ENCODE assay signal across 8 mouse cellular contexts in genomic region chr19:53599757-53600539, GRCm38 (mm10). TPM values are rescaled to one million over a fixed set of nuclear protein-coding genes. Genes with fewer than 3 reads are reported as not detected.
DNase-seq lines count a peak whose midpoint lies in the region; ATAC-seq and TF ChIP-seq lines count a peak whose summit lies in the region.

TSS of gene Smc3 (plus strand) at chr19:53600398.

- no peaks in the 10 kb centered on the region for H3K9me3 ChIP-seq in MEL (replicated peaks; ENCODE audit: insufficient read depth, low read length)
- H3K9me3 ChIP-seq in forebrain, postnatal 0 days (ENCODE audit: low read length) = no peaks in the 10 kb centered on the region
- H3K9me3 ChIP-seq in lung, embryonic 15.5 days = no peaks in the 10 kb centered on the region

- peak; percentile 89 to 99 (median 96) for TF ChIP-seq CTCF in MEL (IDR thresholded peaks at IDR 0.05 in 2 of 3, conservative IDR thresholded peaks at IDR 0.05 in 1 of 3; ENCODE audit: control insufficient read depth in 1 of 3, insufficient read depth in 1 of 3, low read depth in 2 of 3, low read length in 3 of 3, poor library complexity in 1 of 3, severe bottlenecking in 1 of 3)
- TF ChIP-seq CTCF in cerebellum, adult 2 months (IDR thresholded peaks at IDR 0.05; ENCODE audit: borderline replicate concordance, insufficient read depth, low read depth, low read length) = peak; percentile 80
- TF ChIP-seq CTCF in forebrain, postnatal 0 days (IDR thresholded peaks at IDR 0.05; ENCODE audit: low read depth) = peak; percentile 76

- no peak for TF ChIP-seq EP300 in MEL (IDR thresholded peaks at IDR 0.05; ENCODE audit: low read depth in 1 of 2, low read length in 2 of 2)

- peak within 1 kb of the TSS; percentile 62 to 86 for H3K4me3 ChIP-seq in MEL (ENCODE audit: control insufficient read depth in 1 of 2, insufficient read depth in 1 of 2, low read depth in 2 of 2, low read length in 2 of 2)
- peak within 1 kb of the TSS; percentile 83 for H3K4me3 ChIP-seq in cerebellum, adult 2 months (replicated peaks; ENCODE audit: insufficient read depth, low read depth, low read length)
- peak within 1 kb of the TSS; percentile 84 for H3K4me3 ChIP-seq in forebrain, postnatal 0 days (ENCODE audit: low read depth, low read length)
- peak within 1 kb of the TSS; percentile 76 for H3K4me3 ChIP-seq in lung, embryonic 15.5 days

- peak within 1 kb of the TSS; percentile 87 for H3K27ac ChIP-seq in MEL (ENCODE audit: control insufficient read depth, low read depth, low read length)
- peak within 1 kb of the TSS; percentile 95 for H3K27ac ChIP-seq in cerebellum, adult 2 months (ENCODE audit: insufficient read depth, low read length)
- H3K27ac ChIP-seq in forebrain, postnatal 0 days (ENCODE audit: low read depth, low read length) = peak within 1 kb of the TSS; percentile 97
- H3K27ac ChIP-seq in lung, embryonic 15.5 days = peak within 1 kb of the TSS; percentile 93

- peaks cover 37% of the 10 kb centered on the region for H3K79me2 ChIP-seq in MEL (ENCODE audit: control insufficient read depth, insufficient read depth, low read length, poor library complexity)

- H3K36me3 ChIP-seq in MEL (ENCODE audit: control insufficient read depth in 1 of 2, insufficient read depth in 2 of 2, low read length in 2 of 2) = peaks cover 10 to 34% of the 10 kb centered on the region in 2 experiments
- peaks cover 6% of the 10 kb centered on the region; the same call in 1 of the 2 replicates for H3K36me3 ChIP-seq in forebrain, postnatal 0 days (ENCODE audit: insufficient read depth)
- H3K36me3 ChIP-seq in lung, embryonic 15.5 days = peaks cover 6% of the 10 kb centered on the region

- peak; percentile 99 for DNase-seq in MEL (ENCODE audit: low read depth, low spot score)
- DNase-seq in cerebellum, adult 2 months = peak; percentile 99 to 100
- DNase-seq in forebrain, postnatal 0 days = peak; percentile 99
- peak; percentile 99 for DNase-seq in heart, postnatal 4 days
- peak; percentile 98 to 99 for DNase-seq in layer of hippocampus, adult 8-10 months (ENCODE audit: low spot score in 2 of 2)
- peak; percentile 97 for DNase-seq in ovary, adult 18-20 months (ENCODE audit: low spot score)
- DNase-seq in thymus, postnatal 0 days (ENCODE audit: low spot score) = peak; percentile 97

- peak; percentile 95 for ATAC-seq in forebrain, postnatal 0 days
- peak; percentile 97 for ATAC-seq in lung, embryonic 15.5 days (ENCODE audit: borderline replicate concordance, extremely low read depth, low FRiP score, low TSS enrichment)

- H3K27me3 ChIP-seq in MEL (ENCODE audit: control insufficient read depth in 1 of 2, insufficient read depth in 2 of 2, low read length in 2 of 2) = no peaks in the 10 kb centered on the region
- no peaks in the 10 kb centered on the region for H3K27me3 ChIP-seq in cerebellum, adult 2 months (ENCODE audit: control insufficient read depth, insufficient read depth, low read length)
- no peaks in the 10 kb centered on the region for H3K27me3 ChIP-seq in forebrain, postnatal 0 days (ENCODE audit: insufficient read depth, low read length)
- H3K27me3 ChIP-seq in lung, embryonic 15.5 days = no peaks in the 10 kb centered on the region

- H3K9ac ChIP-seq in MEL (ENCODE audit: control insufficient read depth, low read depth, low read length, poor library complexity, severe bottlenecking) = peak within 1 kb of the TSS; percentile 97
- peak within 1 kb of the TSS; percentile 89 for H3K9ac ChIP-seq in forebrain, postnatal 0 days
- H3K9ac ChIP-seq in lung, embryonic 15.5 days = peak within 1 kb of the TSS; percentile 91

- under 1% methylated on average over 70 of the region's 70 CpGs for WGBS in cerebellum, adult 2 months
- WGBS in forebrain, postnatal 0 days = under 1% methylated on average over 66 of the region's 70 CpGs
- WGBS in lung, embryonic 15.5 days = under 1% methylated on average over 70 of the region's 70 CpGs

- TF ChIP-seq POLR2A in MEL (IDR thresholded peaks at IDR 0.05; ENCODE audit: control insufficient read depth in 1 of 2, insufficient read depth in 1 of 2, low read depth in 1 of 2, low read length in 2 of 2, poor library complexity in 1 of 2) = peak; percentile 97 to 100
- TF ChIP-seq POLR2A in cerebellum, adult 2 months (IDR thresholded peaks at IDR 0.05; ENCODE audit: borderline replicate concordance, insufficient read depth, low read length) = peak; percentile 99

- peak within 1 kb of the TSS; percentile 88 for H3K4me2 ChIP-seq in forebrain, postnatal 0 days (ENCODE audit: low read depth)
- peak within 1 kb of the TSS; percentile 77 for H3K4me2 ChIP-seq in lung, embryonic 15.5 days

- H3K4me1 ChIP-seq in MEL (ENCODE audit: control insufficient read depth in 1 of 2, insufficient read depth in 2 of 2, low read length in 2 of 2) = peaks cover 20 to 29% of the 10 kb centered on the region in 2 experiments
- H3K4me1 ChIP-seq in cerebellum, adult 2 months (ENCODE audit: control insufficient read depth, insufficient read depth, low read length) = peaks cover 6% of the 10 kb centered on the region; the same call in 1 of the 2 replicates
- H3K4me1 ChIP-seq in forebrain, postnatal 0 days (ENCODE audit: insufficient read depth) = peaks cover 11% of the 10 kb centered on the region
- H3K4me1 ChIP-seq in lung, embryonic 15.5 days = peaks cover 19% of the 10 kb centered on the region

- TF ChIP-seq RAD21 in MEL (IDR thresholded peaks at IDR 0.05; ENCODE audit: low read depth, low read length) = peak; percentile 84

TF ChIP-seq in MEL, 35 proteins besides CTCF, POLR2A, EP300 and RAD21 (continues in another document):
- TF ChIP-seq CHD2 (IDR thresholded peaks at IDR 0.05; ENCODE audit: low read length) = no peak
- peak; percentile 64; the same call in 1 of the 2 replicates for TF ChIP-seq MYC (IDR thresholded peaks at IDR 0.05; ENCODE audit: low read depth, low read length)
- peak; percentile 69 for TF ChIP-seq ZC3H11A (IDR thresholded peaks at IDR 0.05; ENCODE audit: low read depth, low read length)
- peak; percentile 99 for TF ChIP-seq POLR2AphosphoS2 (IDR thresholded peaks at IDR 0.05; ENCODE audit: low read length)
- TF ChIP-seq SMC3 (IDR thresholded peaks at IDR 0.05; ENCODE audit: low read depth, low read length) = peak; percentile 81
- TF ChIP-seq SIN3A (IDR thresholded peaks at IDR 0.05; ENCODE audit: low read length) = peak; percentile 77
- TF ChIP-seq TBP (IDR thresholded peaks at IDR 0.05; ENCODE audit: low read depth, low read length) = peak; percentile 99
- no peak for TF ChIP-seq TAL1 (IDR thresholded peaks at IDR 0.05; ENCODE audit: low read length)
- no peak for TF ChIP-seq UBTF (IDR thresholded peaks at IDR 0.05; ENCODE audit: borderline replicate concordance, insufficient read depth, low read depth, low read length)
- no peak for TF ChIP-seq JUND (IDR thresholded peaks at IDR 0.05; ENCODE audit: low read depth, low read length)
- TF ChIP-seq ZKSCAN1 (IDR thresholded peaks at IDR 0.05; ENCODE audit: low read depth, low read length) = no peak
- TF ChIP-seq USF2 (IDR thresholded peaks at IDR 0.05; ENCODE audit: borderline replicate concordance in 1 of 2, insufficient read depth in 1 of 2, low read depth in 1 of 2, low read length in 2 of 2) = peak; percentile 86 to 94
- TF ChIP-seq BHLHE40 (IDR thresholded peaks at IDR 0.05; ENCODE audit: borderline replicate concordance, low read depth, low read length) = peak; percentile 15; the same call in 1 of the 2 replicates
- TF ChIP-seq MAX (IDR thresholded peaks at IDR 0.05; ENCODE audit: low read length) = peak; percentile 98
- peak; percentile 99 for TF ChIP-seq CHD1 (IDR thresholded peaks at IDR 0.05; ENCODE audit: low read depth, low read length)
- peak; percentile 82 for TF ChIP-seq HCFC1 (IDR thresholded peaks at IDR 0.05; ENCODE audit: low read depth, low read length)
- no peak; the same call in 1 of the 2 replicates for TF ChIP-seq MXI1 (IDR thresholded peaks at IDR 0.05; ENCODE audit: low read depth, low read length)
- TF ChIP-seq MAFK (IDR thresholded peaks at IDR 0.05; ENCODE audit: borderline replicate concordance, low read depth, low read length) = no peak
- peak; percentile 83 for TF ChIP-seq ZNF384 (IDR thresholded peaks at IDR 0.05; ENCODE audit: low read depth, low read length)
- TF ChIP-seq MEF2A (IDR thresholded peaks at IDR 0.05; ENCODE audit: extremely low read depth, insufficient replicate concordance, low read depth, low read length, poor library complexity, severe bottlenecking) = no peak
- TF ChIP-seq NELFE (IDR thresholded peaks at IDR 0.05; ENCODE audit: low read depth, low read length) = peak; percentile 99
- TF ChIP-seq USF1 (IDR thresholded peaks at IDR 0.05; ENCODE audit: low read depth, low read length) = peak; percentile 98
- TF ChIP-seq NRF1 (IDR thresholded peaks at IDR 0.05; ENCODE audit: insufficient read depth, low read depth, low read length, poor library complexity, severe bottlenecking) = no peak; the same call in 1 of the 2 replicates
- peak; percentile 90; the same call in 1 of the 2 replicates for TF ChIP-seq E2F4 (IDR thresholded peaks at IDR 0.05; ENCODE audit: borderline replicate concordance, low read depth, low read length)
- TF ChIP-seq ETS1 (IDR thresholded peaks at IDR 0.05; ENCODE audit: low read depth, low read length) = peak; percentile 40; the same call in 1 of the 2 replicates
- TF ChIP-seq KAT2A (conservative IDR thresholded peaks at IDR 0.05; ENCODE audit: low read depth, low read length) = no peak; the same call in 1 of the 2 replicates
- TF ChIP-seq ZMIZ1 (IDR thresholded peaks at IDR 0.05; ENCODE audit: low read depth, low read length) = peak; percentile 99
- no peak; the same call in 1 of the 2 replicates for TF ChIP-seq RCOR1 (IDR thresholded peaks at IDR 0.05; ENCODE audit: low read depth, low read length)
- no peak for TF ChIP-seq ELF1 (IDR thresholded peaks at IDR 0.05; ENCODE audit: low read depth, low read length)
- TF ChIP-seq TCF12 (IDR thresholded peaks at IDR 0.05; ENCODE audit: low read depth, low read length) = peak; percentile 90

RNA-seq across cellular contexts. Expression of gene Smc3, which starts in this region (rescaled TPM):
- 100 and 109 TPM in 2 replicates for total RNA-seq in MEL (2012; rRNA removed)
- 100 to 1,000 TPM; 118 to 129 TPM for polyA plus RNA-seq in MEL (2012; ENCODE audit: insufficient read depth in 1 of 2, insufficient read length in 2 of 2, low read depth in 1 of 2, low replicate concordance in 2 of 2, missing spikeins in 1 of 2)
- polyA plus RNA-seq in cerebellum, adult 2 months (2012; rRNA removed) = 32.0 and 32.2 TPM in 2 replicates
- total RNA-seq in forebrain, postnatal 0 days (2014; rRNA removed) = 35.5 and 41.4 TPM in 2 replicates
- polyA plus RNA-seq in forebrain, postnatal 0 days (2015; fragmentation: Nextera tagmentation; extraction: Ambion mirVana) = 36.9 and 47.0 TPM in 2 replicates
- 10 to 100 TPM; 33.2 to 34.2 TPM for total RNA-seq in heart, postnatal 4 days (2021)
- total RNA-seq in layer of hippocampus, adult 8-10 months (2022) = 10 to 100 TPM; 39.1 to 47.5 (median 43.6) TPM
- polyA plus RNA-seq in lung, embryonic 15.5 days (2015; fragmentation: Nextera tagmentation; extraction: Ambion mirVana) = 68.1 and 72.2 TPM in 2 replicates
- polyA plus RNA-seq in thymus, postnatal 0 days (2015; fragmentation: Nextera tagmentation; extraction: Ambion mirVana) = 67.0 and 72.5 TPM in 2 replicates

Comparison
In these comparisons a context has a peak if more than half of its experiments do, and no peak if none do; other contexts are left out.
1. Peak in every context shown above with its lines: DNase-seq, ATAC-seq, H3K4me3 ChIP-seq and H3K27ac ChIP-seq.